7 mouse cellular contexts compared by ENCODE assay signal in genomic region chr15:101230995-101231647, GRCm38 (mm10). TPM values are rescaled to one million over a fixed set of nuclear protein-coding genes. Genes with fewer than 3 reads are reported as not detected.
A peak's percentile ranks its signal among the peaks of the same experiment; 100 is the strongest.
DNase-seq lines count a peak whose midpoint lies in the region; ATAC-seq and TF ChIP-seq lines count a peak whose summit lies in the region.

No protein-coding gene starts in this region.

- H3K79me3 ChIP-seq in C2C12 (ENCODE audit: low read depth) = no peaks in the 10 kb centered on the region

- TF ChIP-seq POLR2A in CH12.LX (IDR thresholded peaks at IDR 0.05; ENCODE audit: low read depth, low read length) = no peak

- no peak overlapping the region for H3ac ChIP-seq in C2C12 (ENCODE audit: control insufficient read depth, insufficient read length, low read depth)

- TF ChIP-seq CTCF in C2C12 (IDR thresholded peaks at IDR 0.05; ENCODE audit: control insufficient read depth, insufficient read depth, insufficient read length) = peak; percentile 40
- peak; percentile 65 to 70 for TF ChIP-seq CTCF in CH12.LX (conservative IDR thresholded peaks at IDR 0.05 in 1 of 2, IDR thresholded peaks at IDR 0.05 in 1 of 2; ENCODE audit: low read depth in 2 of 2, low read length in 2 of 2)

- H3K9ac ChIP-seq in CH12.LX (ENCODE audit: insufficient read depth, low read depth) = no peak overlapping the region
- H3K9ac ChIP-seq in forebrain, embryonic 13.5 days = no peak overlapping the region

- H3K9me3 ChIP-seq in CH12.LX (replicated peaks; ENCODE audit: low read length) = peaks cover 3% of the 10 kb centered on the region
- H3K9me3 ChIP-seq in forebrain, embryonic 13.5 days (replicated peaks) = no peaks in the 10 kb centered on the region

- H3K79me2 ChIP-seq in C2C12 (ENCODE audit: control insufficient read depth, insufficient read depth) (no peaks in the 10 kb centered on the region), CH12.LX (replicated peaks; ENCODE audit: control insufficient read depth, extremely low read depth, insufficient read depth, poor library complexity, severe bottlenecking) (no peaks in the 10 kb centered on the region)

- no peak overlapping the region for H3K27ac ChIP-seq in CH12.LX (ENCODE audit: insufficient read depth, low read depth)
- no peak overlapping the region for H3K27ac ChIP-seq in forebrain, embryonic 13.5 days

- no peak for ATAC-seq in forebrain, embryonic 13.5 days
- peak; percentile 82 for ATAC-seq in megakaryocyte progenitor cell, adult 5-6 weeks (replicated peaks; ENCODE audit: poor library complexity)

- H3K4me1 ChIP-seq in CH12.LX (ENCODE audit: control insufficient read depth in 1 of 2, insufficient read depth in 2 of 2) = peaks cover 7 to 59% of the 10 kb centered on the region in 2 experiments
- H3K4me1 ChIP-seq in forebrain, embryonic 13.5 days = peaks cover 24% of the 10 kb centered on the region; the same call in 1 of the 2 replicates

- in situ Hi-C loops in CH12.LX (cut with MboI; ENCODE audit: low pct_ligation_motif_present, low pct_unique_long_range_greater_than_20kb, low sequenced_read_pairs) = no loop called here

- peaks cover 20% of the 10 kb centered on the region for H3K36me3 ChIP-seq in C2C12 (ENCODE audit: control insufficient read depth, insufficient read depth)
- peaks cover 5 to 36% of the 10 kb centered on the region in 2 experiments for H3K36me3 ChIP-seq in CH12.LX (replicated peaks in 1 of 2; ENCODE audit: control insufficient read depth in 1 of 2, insufficient read depth in 1 of 2, low read length in 1 of 2)
- peaks cover 24% of the 10 kb centered on the region for H3K36me3 ChIP-seq in forebrain, embryonic 13.5 days (ENCODE audit: poor library complexity, severe bottlenecking)

- TF ChIP-seq RAD21 in CH12.LX (IDR thresholded peaks at IDR 0.05; ENCODE audit: low read depth, low read length) = peak; percentile 13

- no peaks in the 10 kb centered on the region for H3K27me3 ChIP-seq in C2C12 (ENCODE audit: control insufficient read depth, insufficient read depth, insufficient read length)
- H3K27me3 ChIP-seq in CH12.LX (replicated peaks) = peaks cover 6% of the 10 kb centered on the region
- H3K27me3 ChIP-seq in forebrain, embryonic 13.5 days = 0 out of 2 replicates have a peak, but pooled peaks cover 3% of the 10 kb centered on the region

- dilution Hi-C loops in CH12.LX (cut with MboI; ENCODE audit: extremely low pct_ligation_motif_present, extremely low pct_unique_long_range_greater_than_20kb, low sequenced_read_pairs) = no loop called here

- no peak overlapping the region for H3K4me2 ChIP-seq in CH12.LX (ENCODE audit: insufficient read depth, low read depth, poor library complexity, severe bottlenecking)
- peak overlapping the region; percentile 39 for H3K4me2 ChIP-seq in forebrain, embryonic 13.5 days

- DNase-seq in CH12.LX (ENCODE audit: extremely low read depth) (peak; percentile 71), MN1 (ENCODE audit: low spot score) (no peak)
- DNase-seq in kidney, adult 9 months = peak; percentile 64
- DNase-seq in ovary, postnatal 10 days (ENCODE audit: low spot score) = no peak

- TF ChIP-seq EP300 in CH12.LX (IDR thresholded peaks at IDR 0.05; ENCODE audit: low read length) = no peak

- 83% methylated on average over 23 of the region's 23 CpGs for WGBS in forebrain, embryonic 13.5 days

- H3K4me3 ChIP-seq in C2C12 (ENCODE audit: insufficient read depth, poor library complexity, severe bottlenecking) (no peak overlapping the region), CH12.LX (replicated peaks in 1 of 3; ENCODE audit: low read depth in 2 of 3, low read length in 2 of 3, poor library complexity in 1 of 3) (no peak overlapping the region)
- no peak overlapping the region for H3K4me3 ChIP-seq in forebrain, embryonic 13.5 days

TF ChIP-seq in C2C12, 6 proteins besides CTCF, POLR2A, EP300 and RAD21:
- TF ChIP-seq FOSL1 (IDR thresholded peaks at IDR 0.05; ENCODE audit: insufficient read depth, low read length, poor library complexity, severe bottlenecking) (no peak), MYOG (IDR thresholded peaks at IDR 0.05; ENCODE audit: control insufficient read depth, extremely low read depth, insufficient read length) (no peak), CEBPB (IDR thresholded peaks at IDR 0.05; ENCODE audit: low read depth) (no peak), USF1 (IDR thresholded peaks at IDR 0.05; ENCODE audit: low read depth) (no peak), MAX (IDR thresholded peaks at IDR 0.05) (no peak), MYOD1 (IDR thresholded peaks at IDR 0.05; ENCODE audit: control insufficient read depth, insufficient read length, low read depth) (no peak)

TF ChIP-seq in CH12.LX, 34 proteins besides CTCF, POLR2A, EP300 and RAD21:
- TF ChIP-seq SMC3 (IDR thresholded peaks at IDR 0.05; ENCODE audit: low read depth, low read length) (peak; percentile 57), BHLHE40 (IDR thresholded peaks at IDR 0.05; ENCODE audit: low read depth, low read length) (no peak)

RNA-seq across cellular contexts. Expression of gene Grasp, which starts 7.1 kb away (rescaled TPM):
- 7.1 TPM for polyA plus RNA-seq in C2C12 (2012; fragmentation: generic; extraction: Trizol)
- 2.9 and 6.7 TPM in 2 replicates for total RNA-seq in CH12.LX (2012; rRNA removed)
- 1.4 and 2.3 TPM in 2 replicates for total RNA-seq in CH12.LX (2014; rRNA removed)
- 2.4 TPM in 2 replicates for polyA plus RNA-seq in CH12.LX (2012; ENCODE audit: insufficient read length, low read depth)
- 1.3 and 1.5 TPM in 2 replicates for polyA plus RNA-seq in forebrain, embryonic 13.5 days (2015; fragmentation: Nextera tagmentation; extraction: Ambion mirVana)
- 0.98 and 1.1 TPM in 2 replicates for total RNA-seq in megakaryocyte progenitor cell, adult 5-6 weeks (2015)
- 1.00 and 1.1 TPM in 2 replicates for total RNA-seq in megakaryocyte progenitor cell, adult 5-6 weeks (2017)

RNA-seq across cellular contexts. Expression of gene Nr4a1, which starts 22.9 kb away (rescaled TPM):
- 8.1 TPM for polyA plus RNA-seq in C2C12 (2012; fragmentation: generic; extraction: Trizol)
- 0.42 and 0.89 TPM in 2 replicates for total RNA-seq in CH12.LX (2012; rRNA removed)
- 0.57 and 0.60 TPM in 2 replicates for total RNA-seq in CH12.LX (2014; rRNA removed)
- polyA plus RNA-seq in CH12.LX (2012; ENCODE audit: insufficient read length, low read depth) = 1.1 and 1.6 TPM in 2 replicates
- polyA plus RNA-seq in forebrain, embryonic 13.5 days (2015; fragmentation: Nextera tagmentation; extraction: Ambion mirVana) = 2.4 and 2.9 TPM in 2 replicates
- 6.5 and 11.3 TPM in 2 replicates for total RNA-seq in megakaryocyte progenitor cell, adult 5-6 weeks (2015)
- 7.1 and 7.9 TPM in 2 replicates for total RNA-seq in megakaryocyte progenitor cell, adult 5-6 weeks (2017)

RNA-seq across cellular contexts. Expression of gene Atg101, which starts 53.0 kb away (rescaled TPM):
- polyA plus RNA-seq in C2C12 (2012; fragmentation: generic; extraction: Trizol) = 61.3 TPM
- 56.9 and 58.8 TPM in 2 replicates for total RNA-seq in CH12.LX (2012; rRNA removed)
- total RNA-seq in CH12.LX (2014; rRNA removed) = 61.2 and 61.3 TPM in 2 replicates
- 49.1 and 55.9 TPM in 2 replicates for polyA plus RNA-seq in CH12.LX (2012; ENCODE audit: insufficient read length, low read depth)
- polyA plus RNA-seq in forebrain, embryonic 13.5 days (2015; fragmentation: Nextera tagmentation; extraction: Ambion mirVana) = 81.6 and 85.1 TPM in 2 replicates
- 7.9 and 13.1 TPM in 2 replicates for total RNA-seq in megakaryocyte progenitor cell, adult 5-6 weeks (2015)
- total RNA-seq in megakaryocyte progenitor cell, adult 5-6 weeks (2017) = 58.6 and 63.5 TPM in 2 replicates

RNA-seq across cellular contexts. Expression of gene Acvr1b, which starts 57.3 kb away (rescaled TPM):
- polyA plus RNA-seq in C2C12 (2012; fragmentation: generic; extraction: Trizol) (3.8 TPM), CH12.LX (2012; ENCODE audit: insufficient read length, low read depth) (2.7 TPM in 2 replicates)
- total RNA-seq in CH12.LX (2012; rRNA removed) (3.3 and 4.8 TPM in 2 replicates), CH12.LX (2014; rRNA removed) (2.6 and 2.9 TPM in 2 replicates)
- polyA plus RNA-seq in forebrain, embryonic 13.5 days (2015; fragmentation: Nextera tagmentation; extraction: Ambion mirVana) = 14.3 and 15.8 TPM in 2 replicates
- total RNA-seq in megakaryocyte progenitor cell, adult 5-6 weeks (2015) = 3.4 and 4.8 TPM in 2 replicates
- total RNA-seq in megakaryocyte progenitor cell, adult 5-6 weeks (2017) = 6.4 and 10.3 TPM in 2 replicates

Comparison
In these comparisons a context has a peak if more than half of its experiments do, and no peak if none do; other contexts are left out.
1. DNase-seq: peak in CH12.LX (single experiment) and kidney, adult 9 months (single experiment); none in ovary, postnatal 10 days (single experiment) and MN1 (single experiment).